Mouse (Mus musculus) heart, postnatal 0 days (tissue): ENCODE measurements at regions not wholly inside any gene's neighbourhood (a gene's known extent, or its start where the extent isn't known, plus 50 kb on each side); places are given as distances from the start of the nearest gene placed in this dataset.

Source experiments
- ATAC-seq: fragments of 200-750 bp; cut with Nextera tagmentation; 2 replicates; pipeline ENCODE4 v1.8.0; 2017; ENCODE audit warnings: low read depth, moderate number of reproducible peaks, moderate library complexity; ENCODE audit not compliant: insufficient read depth
- DNase-seq: peaks from one replicate; pipeline ENCODE4 v3.0.0-alpha.2; 2016; ENCODE audit warnings: low spot score
- H3K27ac ChIP-seq: fragments of 300-500 bp; sonication (generic); 2 replicates; pipeline ENCODE4 v1.5.1; 2014; ENCODE audit warnings: low read depth, mild to moderate bottlenecking
- H3K27me3 ChIP-seq: fragments of 300-500 bp; sonication (generic); 2 replicates; pipeline ENCODE4 v1.6.1; 2014; ENCODE audit warnings: low read length, mixed read lengths; ENCODE audit not compliant: control insufficient read depth, insufficient read depth
- H3K36me3 ChIP-seq: fragments of 300-500 bp; sonication (generic); replicated peaks from 2 replicates; pipeline ENCODE4 v1.6.1; 2014; ENCODE audit warnings: low read length, mixed read lengths; ENCODE audit not compliant: control insufficient read depth, insufficient read depth
- H3K4me1 ChIP-seq: fragments of 300-500 bp; sonication (generic); 2 replicates; pipeline ENCODE4 v1.6.1; 2014; ENCODE audit warnings: antibody characterized with exemption; ENCODE audit not compliant: control insufficient read depth, insufficient read depth
- H3K4me2 ChIP-seq: fragments of 300-500 bp; sonication (generic); 2 replicates; pipeline ENCODE4 v1.6.1; 2014; ENCODE audit warnings: low read depth, mild to moderate bottlenecking, low read length, moderate library complexity
- H3K4me3 ChIP-seq: fragments of 300-500 bp; sonication (generic); 2 replicates; pipeline ENCODE4 v1.5.1; 2014; ENCODE audit warnings: low read depth, low read length
- H3K9ac ChIP-seq: fragments of 300-500 bp; sonication (generic); replicated peaks from 2 replicates; pipeline ENCODE4 v1.6.1; 2014; ENCODE audit warnings: low read depth, low read length, mixed read lengths
- H3K9me3 ChIP-seq: fragments of 300-500 bp; sonication (generic); replicated peaks from 2 replicates; pipeline ENCODE4 v1.6.1; 2016; ENCODE audit warnings: low read length; ENCODE audit not compliant: control insufficient read depth
- CTCF ChIP-seq: IDR thresholded peaks from 2 replicates; pipeline ENCODE4 v1.5.1; 2016; ENCODE audit warnings: antibody characterized with exemption, control low read depth, low read depth
- EP300 ChIP-seq: IDR thresholded peaks from 2 replicates; pipeline ENCODE4 v1.6.1; 2016; ENCODE audit warnings: antibody characterized with exemption, low read depth
- WGBS: fragments of 180-500 bp; shearing (Covaris S2); extraction: QIAGEN DNeasy Blood & Tissue Kit; methylation state at CpG from one replicate; pipeline ENCODE4 v1.1.7; 2014; 5-methylcytosine and 5-hydroxymethylcytosine counted together

GRCm38 (mm10) chr4:18620361-18620760 lies 984.9 kb upstream of the Gm12353 start:
- H3K27me3 ChIP-seq, result no peaks in the 10 kb centered on the region
- TF ChIP-seq CTCF, result no peak
- no peak for TF ChIP-seq EP300
- H3K4me3 ChIP-seq, result no peak overlapping the region
- no peak overlapping the region for H3K4me2 ChIP-seq
- DNase-seq (no peak), ATAC-seq (no peak)
- H3K27ac ChIP-seq, result no peak overlapping the region
- H3K9ac ChIP-seq, result no peak overlapping the region
- no peaks in the 10 kb centered on the region for H3K36me3 ChIP-seq
- no peaks in the 10 kb centered on the region for H3K4me1 ChIP-seq
- no peaks in the 10 kb centered on the region for H3K9me3 ChIP-seq

GRCm38 (mm10) chr4:18639035-18639434 lies 966.2 kb upstream of the Gm12353 start:
- H3K4me2 ChIP-seq, result no peak overlapping the region
- 72% methylated on average over 2 of the region's 2 CpGs for WGBS

DNA sequence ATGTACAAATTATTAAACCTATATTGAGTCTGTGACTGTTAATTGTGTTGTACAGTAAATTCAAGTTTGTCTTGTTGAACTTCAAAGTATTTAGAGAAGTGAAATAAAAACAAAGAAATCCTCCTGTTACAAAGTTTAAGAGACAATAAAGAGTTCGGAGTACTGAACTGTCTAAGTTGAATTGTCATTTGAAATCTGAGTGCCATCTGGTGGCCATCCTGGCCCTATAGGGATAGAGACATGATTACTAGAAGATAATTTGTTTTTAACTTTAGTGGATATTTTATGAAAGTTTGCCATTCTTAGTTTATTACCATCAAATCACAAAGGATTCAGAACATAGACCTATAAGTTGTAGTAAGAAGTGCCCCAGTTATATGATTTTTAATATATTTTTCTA lies 956.1 kb upstream of the Gm12353 start:
- TF ChIP-seq EP300 (no peak), CTCF (peak; percentile 36)
- DNase-seq (no peak), ATAC-seq (no peak)
- Histone ChIP-seq H3K27ac (no peak overlapping the region), H3K27me3 (no peaks in the 10 kb centered on the region), H3K4me2 (no peak overlapping the region), H3K4me3 (no peak overlapping the region), H3K36me3 (no peaks in the 10 kb centered on the region), H3K4me1 (no peaks in the 10 kb centered on the region), H3K9me3 (no peaks in the 10 kb centered on the region), H3K9ac (no peak overlapping the region)
- WGBS, result 52% methylated on average over 1 of the region's 1 CpGs

More at GRCm38 (mm10) chr4:18639035-18639434, 966.2 kb upstream of the Gm12353 start:
- no peaks in the 10 kb centered on the region for H3K9me3 ChIP-seq
- H3K27ac ChIP-seq, result no peak overlapping the region
- no peak overlapping the region for H3K9ac ChIP-seq
- ATAC-seq, result no peak
- no peaks in the 10 kb centered on the region for H3K27me3 ChIP-seq
- no peak for DNase-seq
- TF ChIP-seq EP300 (no peak), CTCF (no peak)
- H3K36me3 ChIP-seq, result no peaks in the 10 kb centered on the region
- H3K4me3 ChIP-seq, result no peak overlapping the region
- H3K4me1 ChIP-seq, result no peaks in the 10 kb centered on the region

DNA sequence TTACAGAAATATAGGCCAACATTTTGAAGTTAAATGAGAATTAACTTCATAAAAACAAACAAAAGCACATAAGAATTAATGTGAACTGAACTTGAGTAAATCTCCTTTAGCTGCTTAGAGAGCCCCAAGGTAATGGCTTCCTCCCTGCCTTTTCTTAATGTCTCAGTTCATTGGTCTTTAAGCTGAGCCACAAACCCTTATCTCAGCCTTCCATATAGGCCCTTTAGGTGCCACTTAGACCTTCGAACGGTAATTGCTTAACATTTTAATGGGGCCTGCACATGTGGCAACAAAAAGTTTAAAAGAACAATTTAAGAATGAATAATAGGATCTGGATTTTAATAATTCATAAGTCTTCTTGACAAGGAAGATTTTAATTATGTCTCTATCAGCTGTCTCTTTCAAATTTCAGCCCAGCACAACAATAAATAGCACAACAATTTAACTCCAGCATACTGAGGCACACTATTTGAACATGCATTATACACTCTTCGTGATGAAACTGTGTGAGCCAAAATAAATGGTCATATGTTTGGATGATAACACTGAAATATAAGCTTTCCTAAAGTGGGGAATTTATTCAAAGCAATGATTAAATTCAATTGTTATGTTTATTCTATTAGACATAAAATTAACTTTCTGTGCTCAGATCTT lies 919.2 kb upstream of the Gm12353 start:
- Histone ChIP-seq H3K4me3 (no peak overlapping the region), H3K9ac (no peak overlapping the region), H3K36me3 (no peaks in the 10 kb centered on the region), H3K9me3 (no peaks in the 10 kb centered on the region), H3K4me2 (no peak overlapping the region), H3K27ac (no peak overlapping the region), H3K27me3 (no peaks in the 10 kb centered on the region), H3K4me1 (no peaks in the 10 kb centered on the region)
- TF ChIP-seq CTCF (no peak), EP300 (no peak)
- DNase-seq (no peak), ATAC-seq (no peak)
- 74% methylated on average over 3 of the region's 3 CpGs for WGBS

- Histone ChIP-seq H3K9ac (no peak overlapping the region), H3K4me3 (no peak overlapping the region), H3K36me3 (no peaks in the 10 kb centered on the region), H3K4me2 (no peak overlapping the region), H3K9me3 (no peaks in the 10 kb centered on the region), H3K4me1 (no peaks in the 10 kb centered on the region), H3K27ac (no peak overlapping the region), H3K27me3 (no peaks in the 10 kb centered on the region)
- ATAC-seq (no peak), DNase-seq (no peak)
- TF ChIP-seq EP300, result no peak
- TF ChIP-seq CTCF, result no peak
These were observed 911.2 kb upstream of the Gm12353 start for GRCm38 (mm10) chr4:18694076-18694475.

DNA sequence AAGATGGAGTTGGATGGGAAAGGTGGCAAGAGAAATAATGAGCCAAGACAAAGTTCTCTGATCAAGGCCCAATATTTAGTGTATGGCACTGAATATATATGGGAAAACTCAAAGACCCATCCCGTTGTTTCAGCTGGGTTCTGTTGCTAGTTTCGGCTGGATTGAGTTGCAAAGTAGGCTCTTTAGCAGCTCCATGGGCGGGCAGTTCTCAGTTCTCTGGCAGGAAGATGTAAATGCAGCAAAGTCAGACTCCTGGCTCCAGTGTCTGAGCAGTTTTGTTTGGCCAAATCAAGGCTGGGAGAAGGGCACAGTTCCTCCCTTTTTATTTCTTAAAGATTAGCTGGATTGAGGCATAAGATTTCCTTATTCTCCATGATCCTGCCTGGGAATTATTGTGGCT lies 909.0 kb upstream of the Gm12353 start:
- TF ChIP-seq CTCF (no peak), EP300 (no peak)
- ATAC-seq (no peak), DNase-seq (no peak)
- Histone ChIP-seq H3K36me3 (no peaks in the 10 kb centered on the region), H3K4me2 (no peak overlapping the region), H3K4me3 (no peak overlapping the region), H3K27me3 (no peaks in the 10 kb centered on the region), H3K4me1 (no peaks in the 10 kb centered on the region), H3K9me3 (no peaks in the 10 kb centered on the region), H3K9ac (no peak overlapping the region), H3K27ac (no peak overlapping the region)
- 24% methylated on average over 3 of the region's 3 CpGs for WGBS
